Mouse (Mus musculus): ENCODE data around the gene Stk32b. TPM values are rescaled to one million over a fixed set of nuclear protein-coding genes. Genes with fewer than 3 reads are reported as not detected.

Gene Stk32b
- polyA plus RNA-seq, 1 experiment: not detected

- TF ChIP-seq MYOG (IDR thresholded peaks at IDR 0.05; ENCODE audit: control insufficient read depth, extremely low read depth, insufficient read length): no peak
- no peak for TF ChIP-seq CEBPB (IDR thresholded peaks at IDR 0.05; ENCODE audit: low read depth)
- no peak for TF ChIP-seq CTCF (IDR thresholded peaks at IDR 0.05; ENCODE audit: control insufficient read depth, insufficient read depth, insufficient read length)
- TF ChIP-seq MYOD1 (IDR thresholded peaks at IDR 0.05; ENCODE audit: control insufficient read depth, insufficient read length, low read depth): no peak
- no peak for TF ChIP-seq FOSL1 (IDR thresholded peaks at IDR 0.05; ENCODE audit: insufficient read depth, low read length, poor library complexity, severe bottlenecking)
- TF ChIP-seq MAX (IDR thresholded peaks at IDR 0.05): no peak
- no peak for TF ChIP-seq USF1 (IDR thresholded peaks at IDR 0.05; ENCODE audit: low read depth)
- no peaks in the 10 kb centered on the region for H3K36me3 ChIP-seq (ENCODE audit: control insufficient read depth, insufficient read depth)
- H3K4me3 ChIP-seq (ENCODE audit: insufficient read depth, poor library complexity, severe bottlenecking): no peak overlapping the region
These were observed 27.1 kb upstream of the Stk32b start for GRCm38 (mm10) chr5:37743889-37744707.

GRCm38 (mm10) chr5:37736213-37736612, 19.2 kb upstream of the Stk32b start:
- no peaks in the 10 kb centered on the region for H3K36me3 ChIP-seq (ENCODE audit: control insufficient read depth, insufficient read depth)
- H3K4me3 ChIP-seq (ENCODE audit: insufficient read depth, poor library complexity, severe bottlenecking): no peak overlapping the region
- TF ChIP-seq MAX (IDR thresholded peaks at IDR 0.05): no peak
- no peak for TF ChIP-seq MYOD1 (IDR thresholded peaks at IDR 0.05; ENCODE audit: control insufficient read depth, insufficient read length, low read depth)
- TF ChIP-seq CTCF (IDR thresholded peaks at IDR 0.05; ENCODE audit: control insufficient read depth, insufficient read depth, insufficient read length): no peak
- no peak for TF ChIP-seq CEBPB (IDR thresholded peaks at IDR 0.05; ENCODE audit: low read depth)
- no peak for TF ChIP-seq USF1 (IDR thresholded peaks at IDR 0.05; ENCODE audit: low read depth)
- no peak for TF ChIP-seq MYOG (IDR thresholded peaks at IDR 0.05; ENCODE audit: control insufficient read depth, extremely low read depth, insufficient read length)
- TF ChIP-seq FOSL1 (IDR thresholded peaks at IDR 0.05; ENCODE audit: insufficient read depth, low read length, poor library complexity, severe bottlenecking): no peak
- no peaks in the 10 kb centered on the region for H3K79me3 ChIP-seq (ENCODE audit: low read depth)
- H3ac ChIP-seq (ENCODE audit: control insufficient read depth, insufficient read length, low read depth): no peak overlapping the region
- peaks cover 13% of the 10 kb centered on the region for H3K27me3 ChIP-seq (ENCODE audit: control insufficient read depth, insufficient read depth, insufficient read length)
- no peaks in the 10 kb centered on the region for H3K79me2 ChIP-seq (ENCODE audit: control insufficient read depth, insufficient read depth)

More at GRCm38 (mm10) chr5:37743889-37744707, 27.1 kb upstream of the Stk32b start:
- Histone ChIP-seq H3ac (ENCODE audit: control insufficient read depth, insufficient read length, low read depth) (no peak overlapping the region), H3K79me2 (ENCODE audit: control insufficient read depth, insufficient read depth) (no peaks in the 10 kb centered on the region), H3K27me3 (ENCODE audit: control insufficient read depth, insufficient read depth, insufficient read length) (peaks cover 26% of the 10 kb centered on the region), H3K79me3 (ENCODE audit: low read depth) (no peaks in the 10 kb centered on the region)

GRCm38 (mm10) chr5:37735224-37735623, 18.3 kb upstream of the Stk32b start, which contains the start of gene Cytl1:
Gene Cytl1 (plus strand): TSS chr5:37735519.
- Histone ChIP-seq H3ac (ENCODE audit: control insufficient read depth, insufficient read length, low read depth) (no peak within 1 kb of the TSS), H3K79me3 (ENCODE audit: low read depth) (no peaks in the 10 kb centered on the region), H3K79me2 (ENCODE audit: control insufficient read depth, insufficient read depth) (no peaks in the 10 kb centered on the region), H3K4me3 (ENCODE audit: insufficient read depth, poor library complexity, severe bottlenecking) (no peak within 1 kb of the TSS), H3K27me3 (ENCODE audit: control insufficient read depth, insufficient read depth, insufficient read length) (peaks cover 10% of the 10 kb centered on the region), H3K36me3 (ENCODE audit: control insufficient read depth, insufficient read depth) (no peaks in the 10 kb centered on the region)
- TF ChIP-seq FOSL1 (IDR thresholded peaks at IDR 0.05; ENCODE audit: insufficient read depth, low read length, poor library complexity, severe bottlenecking): no peak
- TF ChIP-seq MYOG (IDR thresholded peaks at IDR 0.05; ENCODE audit: control insufficient read depth, extremely low read depth, insufficient read length): no peak
- TF ChIP-seq MYOD1 (IDR thresholded peaks at IDR 0.05; ENCODE audit: control insufficient read depth, insufficient read length, low read depth): no peak
- TF ChIP-seq MAX (IDR thresholded peaks at IDR 0.05): no peak
- no peak for TF ChIP-seq CEBPB (IDR thresholded peaks at IDR 0.05; ENCODE audit: low read depth)
- TF ChIP-seq CTCF (IDR thresholded peaks at IDR 0.05; ENCODE audit: control insufficient read depth, insufficient read depth, insufficient read length): no peak
- TF ChIP-seq USF1 (IDR thresholded peaks at IDR 0.05; ENCODE audit: low read depth): no peak

GRCm38 (mm10) chr5:37730781-37731180, 13.8 kb upstream of the Stk32b start:
- TF ChIP-seq MYOG (IDR thresholded peaks at IDR 0.05; ENCODE audit: control insufficient read depth, extremely low read depth, insufficient read length) (no peak), CEBPB (IDR thresholded peaks at IDR 0.05; ENCODE audit: low read depth) (no peak), MYOD1 (IDR thresholded peaks at IDR 0.05; ENCODE audit: control insufficient read depth, insufficient read length, low read depth) (no peak), USF1 (IDR thresholded peaks at IDR 0.05; ENCODE audit: low read depth) (no peak), CTCF (IDR thresholded peaks at IDR 0.05; ENCODE audit: control insufficient read depth, insufficient read depth, insufficient read length) (no peak), MAX (IDR thresholded peaks at IDR 0.05) (no peak), FOSL1 (IDR thresholded peaks at IDR 0.05; ENCODE audit: insufficient read depth, low read length, poor library complexity, severe bottlenecking) (no peak)
- H3K79me2 ChIP-seq (ENCODE audit: control insufficient read depth, insufficient read depth): no peaks in the 10 kb centered on the region
- no peaks in the 10 kb centered on the region for H3K36me3 ChIP-seq (ENCODE audit: control insufficient read depth, insufficient read depth)
- H3K27me3 ChIP-seq (ENCODE audit: control insufficient read depth, insufficient read depth, insufficient read length): peaks cover 7% of the 10 kb centered on the region
- no peaks in the 10 kb centered on the region for H3K79me3 ChIP-seq (ENCODE audit: low read depth)
- no peak overlapping the region for H3K4me3 ChIP-seq (ENCODE audit: insufficient read depth, poor library complexity, severe bottlenecking)
- no peak overlapping the region for H3ac ChIP-seq (ENCODE audit: control insufficient read depth, insufficient read length, low read depth)

GRCm38 (mm10) chr5:37725220-37725886, 8.4 kb upstream of the Stk32b start:
- Histone ChIP-seq H3K79me3 (ENCODE audit: low read depth) (no peaks in the 10 kb centered on the region), H3K27me3 (ENCODE audit: control insufficient read depth, insufficient read depth, insufficient read length) (peaks cover 5% of the 10 kb centered on the region)
- TF ChIP-seq FOSL1 (IDR thresholded peaks at IDR 0.05; ENCODE audit: insufficient read depth, low read length, poor library complexity, severe bottlenecking) (no peak), CEBPB (IDR thresholded peaks at IDR 0.05; ENCODE audit: low read depth) (no peak), MAX (IDR thresholded peaks at IDR 0.05) (no peak), USF1 (IDR thresholded peaks at IDR 0.05; ENCODE audit: low read depth) (no peak), MYOG (IDR thresholded peaks at IDR 0.05; ENCODE audit: control insufficient read depth, extremely low read depth, insufficient read length) (no peak), CTCF (IDR thresholded peaks at IDR 0.05; ENCODE audit: control insufficient read depth, insufficient read depth, insufficient read length) (no peak), MYOD1 (IDR thresholded peaks at IDR 0.05; ENCODE audit: control insufficient read depth, insufficient read length, low read depth) (no peak)

More at GRCm38 (mm10) chr5:37725220-37725886, 8.4 kb upstream of the Stk32b start:
- Histone ChIP-seq H3K4me3 (ENCODE audit: insufficient read depth, poor library complexity, severe bottlenecking) (no peak overlapping the region), H3K36me3 (ENCODE audit: control insufficient read depth, insufficient read depth) (no peaks in the 10 kb centered on the region), H3K79me2 (ENCODE audit: control insufficient read depth, insufficient read depth) (no peaks in the 10 kb centered on the region), H3ac (ENCODE audit: control insufficient read depth, insufficient read length, low read depth) (no peak overlapping the region)

All from C2C12 (cell line).